Mouse (Mus musculus) bone marrow, adult 2 months (tissue): ENCODE results near the gene Actr5.

Experiments used
- CTCF ChIP-seq: fragments of 200-500 bp; IDR thresholded peaks from 2 replicates; pipeline ENCODE4 v1.5.1; 2011; ENCODE audit warnings: low read length, control low read depth; ENCODE audit not compliant: control insufficient read depth, insufficient read depth
- POLR2A ChIP-seq: fragments of 200-500 bp; IDR thresholded peaks from 2 replicates; pipeline ENCODE4 v1.6.1; 2011; ENCODE audit warnings: low read depth, mild to moderate bottlenecking, control low read depth, low read length, borderline replicate concordance; ENCODE audit not compliant: control insufficient read depth

DNA sequence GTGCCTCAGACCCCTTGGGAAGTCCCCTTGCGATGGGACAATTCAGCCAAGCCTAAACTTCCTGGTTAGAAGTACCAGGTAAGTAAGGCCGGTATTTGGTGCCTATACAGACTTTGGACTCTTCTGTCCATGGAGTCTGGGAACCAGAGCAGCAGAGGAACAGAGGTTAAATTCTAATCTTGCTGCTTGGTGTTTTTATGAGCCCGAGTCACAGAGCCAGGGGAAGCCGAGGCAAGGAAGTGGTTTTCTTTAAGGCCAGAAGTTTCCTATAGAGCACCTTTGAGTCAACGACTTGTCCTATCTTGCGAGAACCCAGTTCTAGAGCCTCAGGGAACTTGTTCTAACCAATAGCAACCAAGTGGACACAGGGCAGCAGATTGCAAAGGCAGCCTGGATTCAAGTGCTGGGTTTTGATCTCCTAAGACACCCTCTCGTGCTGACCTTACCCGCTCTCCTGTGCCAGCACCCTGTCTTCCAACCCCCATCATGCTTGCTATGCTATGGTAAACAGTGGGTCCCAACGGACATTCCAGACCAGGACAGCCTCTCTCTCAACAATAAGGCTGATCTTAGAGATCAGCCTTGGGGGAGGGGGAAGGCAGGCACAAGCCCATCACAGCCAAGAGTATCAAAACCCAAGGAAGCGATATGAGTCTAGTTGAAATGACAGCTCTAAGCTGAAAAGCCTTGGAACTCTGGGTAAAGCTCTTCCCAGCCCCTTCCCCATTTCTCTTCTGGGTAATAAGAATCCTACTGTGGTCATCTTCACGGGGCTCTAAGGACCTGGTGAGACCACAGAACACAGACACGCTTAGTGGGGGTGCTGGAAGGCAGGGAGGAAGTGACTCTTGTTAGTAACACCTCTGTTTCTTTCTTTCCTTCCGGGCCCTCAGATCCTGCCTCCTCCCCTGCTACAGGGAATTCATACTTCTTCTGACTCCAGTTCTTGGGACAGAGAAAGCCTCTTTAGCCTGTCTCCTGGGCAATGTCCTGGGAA is 44.8 kb downstream of the Actr5 start:
- no peak for TF ChIP-seq CTCF
- TF ChIP-seq POLR2A = no peak
